Mouse (Mus musculus) erythroblast, embryonic 14.5 days (primary cell): ENCODE measurements around the gene C2cd4a.

ENCODE experiments used
- GATA1 ChIP-seq: IDR thresholded peaks from 2 replicates; pipeline ENCODE4 v1.6.1; 2012; ENCODE audit warnings: low read length, inconsistent platforms, mixed read lengths
- TAL1 ChIP-seq: IDR thresholded peaks from 3 replicates; pipeline ENCODE4 v1.6.1; 2012; ENCODE audit warnings: low read length, inconsistent platforms, mixed read lengths

DNA sequence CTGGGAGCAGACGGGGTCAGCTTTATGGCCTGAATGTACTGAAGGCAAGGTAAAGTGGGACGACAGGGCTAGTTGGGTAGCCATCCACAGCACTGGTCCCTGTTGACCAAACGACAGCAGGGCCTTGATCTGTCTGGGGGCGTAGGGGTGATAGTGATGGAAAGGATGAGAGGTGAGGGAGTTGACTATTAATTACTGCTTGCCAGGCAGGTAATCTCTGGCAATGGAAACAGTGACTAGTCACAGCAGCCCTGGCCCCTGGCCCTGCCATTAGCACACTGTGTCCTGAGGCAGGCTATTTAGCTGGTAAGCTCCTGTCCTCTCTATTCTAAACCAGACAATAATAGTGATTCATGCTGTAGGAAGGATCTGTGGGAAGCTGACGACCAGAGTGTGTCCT, 39.7 kb downstream of the C2cd4a start:
- TF ChIP-seq GATA1 = no peak
- no peak for TF ChIP-seq TAL1
